Comparison of ENCODE assay signal across 18 mouse cellular contexts in genomic region chr1:43223097-43223496, GRCm38 (mm10). TPM values are rescaled to one million over a fixed set of nuclear protein-coding genes. Genes with fewer than 3 reads are reported as not detected.
"Had no signal": no experiment of that assay in that cellular context is flagged by ENCODE, and none has a peak within 500 bp of the region (broad histone marks: within the 10 kb centered on the region; RNA-seq: fewer than 3 reads in every experiment).

No protein-coding gene starts in this region.

- H3K9ac ChIP-seq: limb, embryonic 13.5 days; liver, embryonic 15.5 days; lung, embryonic 14.5 days; neural tube, embryonic 15.5 days had no signal

- ATAC-seq: midbrain, embryonic 16.5 days had no signal

- H3K27ac ChIP-seq: layer of hippocampus, adult 2 months; limb, embryonic 13.5 days; liver, embryonic 15.5 days; macrophage; neural tube, embryonic 15.5 days had no signal

- DNase-seq: kidney, adult 18-20 months; kidney, postnatal 4 days; left cerebral cortex, postnatal 4 days; lung, embryonic 14.5 days; lung, postnatal 10 days; right cerebral cortex, adult 18-20 months; spleen, adult 18-20 months; thymus, adult 18-20 months; thymus, postnatal 14 days had no signal

- H3K4me2 ChIP-seq: limb, embryonic 13.5 days; liver, embryonic 11.5 days; liver, embryonic 15.5 days; lung, embryonic 14.5 days; midbrain, embryonic 11.5 days; neural tube, embryonic 15.5 days had no signal

- H3K4me3 ChIP-seq: layer of hippocampus, adult 2 months; limb, embryonic 13.5 days; liver, embryonic 15.5 days; megakaryocyte, embryonic 14.5 days; neural tube, embryonic 15.5 days had no signal

- H3K4me1 ChIP-seq: liver, embryonic 15.5 days; megakaryocyte, embryonic 14.5 days; neural tube, embryonic 15.5 days had no signal

- H3K27me3 ChIP-seq: limb, embryonic 13.5 days; liver, embryonic 15.5 days; megakaryocyte, embryonic 14.5 days; neural tube, embryonic 15.5 days had no signal

- H3K36me3 ChIP-seq: limb, embryonic 13.5 days; liver, embryonic 15.5 days; neural tube, embryonic 15.5 days had no signal

- H3K9me3 ChIP-seq: limb, embryonic 13.5 days; liver, embryonic 15.5 days; megakaryocyte, embryonic 14.5 days; neural tube, embryonic 15.5 days had no signal

RNA-seq across cellular contexts. Expression of gene Fhl2, which starts 26.3 kb away (rescaled TPM):
- polyA plus RNA-seq: macrophage had no signal
